ENCODE assay signal across 8 mouse cellular contexts in genomic region chr16:91868943-91869911, GRCm38 (mm10).
DNase-seq lines count a peak whose midpoint lies in the region; ATAC-seq and TF ChIP-seq lines count a peak whose summit lies in the region.

No protein-coding gene starts in this region.

- peaks cover 31% of the 10 kb centered on the region for H3K4me1 ChIP-seq in liver, embryonic 11.5 days (replicated peaks; ENCODE audit: control insufficient read depth, insufficient read depth, low read length)
- peaks cover 32% of the 10 kb centered on the region for H3K4me1 ChIP-seq in olfactory bulb, adult 2 months (ENCODE audit: control insufficient read depth, insufficient read depth, low read length)

- no peaks in the 10 kb centered on the region for H3K9me3 ChIP-seq in liver, embryonic 11.5 days (ENCODE audit: control insufficient read depth, low read length)

- no peak for TF ChIP-seq POLR2A in olfactory bulb, adult 2 months (IDR thresholded peaks at IDR 0.05; ENCODE audit: insufficient read depth, low read depth, low read length)

- peak overlapping the region; percentile 37; the same call in 1 of the 2 replicates for H3K9ac ChIP-seq in liver, embryonic 11.5 days (ENCODE audit: low read depth, low read length)

- TF ChIP-seq CTCF in olfactory bulb, adult 2 months (IDR thresholded peaks at IDR 0.05; ENCODE audit: insufficient read depth, low read depth, low read length) = no peak

- H3K36me3 ChIP-seq in liver, embryonic 11.5 days (ENCODE audit: control insufficient read depth, insufficient read depth, low read length) = peaks cover 7% of the 10 kb centered on the region; the same call in 1 of the 2 replicates

- peak; percentile 35; the same call in 1 of the 2 replicates for ATAC-seq in liver, embryonic 11.5 days (replicated peaks; ENCODE audit: low FRiP score)

- no peak overlapping the region; the same call in 1 of the 2 replicates for H3K4me2 ChIP-seq in liver, embryonic 11.5 days

- DNase-seq in kidney, postnatal 10 days = peak; percentile 52
- no peak for DNase-seq in kidney, postnatal 14 days
- peak; percentile 85 for DNase-seq in MEL-GATA-1-ER (ENCODE audit: extremely low read depth, low read depth)
- peak; percentile 84 for DNase-seq in cerebellum, adult 9-11 months
- no peak for DNase-seq in liver, embryonic 11.5 days (ENCODE audit: low spot score)
- DNase-seq in urinary bladder, postnatal 10 days (ENCODE audit: low spot score) = no peak
- no peak for DNase-seq in left cerebral cortex, adult 18-20 months (ENCODE audit: low spot score in 2 of 2)

- no peak overlapping the region for H3K4me3 ChIP-seq in liver, embryonic 11.5 days (ENCODE audit: low read depth, low read length)
- H3K4me3 ChIP-seq in olfactory bulb, adult 2 months (ENCODE audit: insufficient read depth, low read depth, low read length) = no peak overlapping the region

- H3K27ac ChIP-seq in liver, embryonic 11.5 days (ENCODE audit: low read depth, low read length) = peak overlapping the region; percentile 50; the same call in 1 of the 2 replicates
- peak overlapping the region; percentile 84 for H3K27ac ChIP-seq in olfactory bulb, adult 2 months (ENCODE audit: insufficient read depth, low read depth, low read length)

- 81% methylated on average over 28 of the region's 28 CpGs for WGBS in liver, embryonic 11.5 days
- 79% methylated on average over 28 of the region's 28 CpGs for WGBS in olfactory bulb, adult 2 months

- H3K27me3 ChIP-seq in liver, embryonic 11.5 days (replicated peaks; ENCODE audit: control insufficient read depth, insufficient read depth, low read length) = no peaks in the 10 kb centered on the region

Comparison
In these comparisons a context has a peak if more than half of its experiments do, and no peak if none do; other contexts are left out.
1. DNase-seq: peak in kidney, postnatal 10 days (single experiment), MEL-GATA-1-ER (single experiment) and cerebellum, adult 9-11 months (single experiment); none in kidney, postnatal 14 days (single experiment), liver, embryonic 11.5 days (single experiment), urinary bladder, postnatal 10 days (single experiment) and left cerebral cortex, adult 18-20 months (0 of 2).